Mouse (Mus musculus) gastrocnemius, postnatal 4 days (tissue): ENCODE results near the gene Pih1d1. TPM values are rescaled to one million over a fixed set of nuclear protein-coding genes. Genes with fewer than 3 reads are reported as not detected.

Experiments used
- DNase-seq, 2 experiments: peaks; one replicate each; pipeline ENCODE4 v3.0.0; 2021 to 2022; ENCODE audit warnings: low spot score in 2 of 2, mixed read lengths in 2 of 2
- microRNA-seq: library from miRNA; unstranded; fragments of <30 nt; microRNA quantifications from one replicate; pipeline ENCODE4 v1.2.0, GENCODE M21; 2021
- total RNA-seq, 2 experiments: library from RNA; stranded (reverse); gene quantifications; 2 replicates each; pipeline ENCODE4 v1.2.3; 2021

The Pih1d1 gene
- total RNA-seq, 2 experiments from 2014 or later, result 52.1 to 59.3 TPM

- peak in 1 of 2 experiments; percentile 71 for DNase-seq
These were observed 37.8 kb downstream of the Pih1d1 start for GRCm38 (mm10) chr7:45191803-45192363.

GRCm38 (mm10) chr7:45192585-45193310 lies 38.6 kb downstream of the Pih1d1 start:
- no peak for DNase-seq

DNA sequence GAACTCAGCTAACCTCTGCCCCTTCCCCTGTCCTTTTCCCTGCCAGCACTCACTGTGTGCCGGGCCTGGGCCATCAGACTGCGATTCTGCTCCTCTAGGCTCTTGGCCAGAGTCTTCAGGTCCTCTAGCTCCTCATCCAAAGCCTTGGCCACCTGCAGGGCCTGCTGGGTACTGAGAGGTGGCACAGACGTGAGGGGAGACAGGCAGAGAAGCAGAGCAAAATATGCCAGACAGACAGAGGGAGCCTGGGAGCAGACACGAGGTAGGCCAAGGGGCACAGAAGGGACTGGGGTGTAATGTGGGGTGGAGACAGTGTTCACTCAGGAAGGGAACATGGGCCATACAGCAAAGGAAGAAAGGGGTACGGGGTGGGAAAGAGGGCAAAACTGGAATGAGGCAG lies 39.3 kb downstream of the Pih1d1 start:
- no peak for DNase-seq

DNA sequence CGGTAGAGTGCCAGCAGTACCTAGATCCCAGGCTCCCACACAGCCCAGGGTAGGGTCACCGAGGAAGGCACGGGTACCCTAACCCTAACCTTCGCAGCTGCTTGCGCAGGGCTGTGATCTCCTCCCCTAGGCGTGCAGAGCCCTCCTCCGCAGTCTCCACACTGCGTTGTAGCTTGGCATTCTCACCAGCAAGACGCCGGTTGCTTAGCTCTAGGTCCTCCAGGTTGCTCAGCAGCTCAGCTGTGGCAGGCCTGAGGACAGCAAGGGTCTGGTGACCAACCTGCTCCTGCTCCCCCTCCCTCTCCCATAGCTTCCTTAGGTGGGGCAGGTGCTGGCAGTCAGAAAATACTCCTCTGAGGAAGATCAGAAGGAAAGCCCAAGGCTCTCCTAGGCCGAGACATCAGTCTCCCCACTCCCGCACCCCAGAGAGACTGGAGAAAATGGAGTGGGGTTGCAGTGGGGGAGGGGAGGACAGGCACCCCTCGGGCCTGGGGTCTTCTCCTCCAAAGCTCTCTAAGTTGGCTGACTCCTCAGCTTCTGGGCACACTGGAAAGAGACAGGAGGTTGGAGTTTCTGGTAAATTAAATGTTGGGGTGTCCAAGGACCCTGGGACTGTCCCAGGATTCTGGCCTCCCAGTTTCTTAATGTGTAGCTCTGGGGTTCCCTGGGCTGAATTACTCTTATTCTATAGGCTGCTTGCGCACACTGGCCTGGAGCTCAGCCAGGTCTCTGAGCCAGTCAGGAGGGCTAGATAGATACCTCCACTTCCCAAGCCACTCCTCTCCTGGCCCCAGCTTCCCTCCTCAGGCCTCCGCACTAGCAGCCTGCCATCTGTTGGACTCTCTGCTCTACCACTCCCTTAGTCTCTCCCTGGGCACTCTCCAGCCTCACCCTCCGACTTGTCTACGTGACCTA lies 40.0 kb downstream of the Pih1d1 start:
- no peak for DNase-seq

DNA sequence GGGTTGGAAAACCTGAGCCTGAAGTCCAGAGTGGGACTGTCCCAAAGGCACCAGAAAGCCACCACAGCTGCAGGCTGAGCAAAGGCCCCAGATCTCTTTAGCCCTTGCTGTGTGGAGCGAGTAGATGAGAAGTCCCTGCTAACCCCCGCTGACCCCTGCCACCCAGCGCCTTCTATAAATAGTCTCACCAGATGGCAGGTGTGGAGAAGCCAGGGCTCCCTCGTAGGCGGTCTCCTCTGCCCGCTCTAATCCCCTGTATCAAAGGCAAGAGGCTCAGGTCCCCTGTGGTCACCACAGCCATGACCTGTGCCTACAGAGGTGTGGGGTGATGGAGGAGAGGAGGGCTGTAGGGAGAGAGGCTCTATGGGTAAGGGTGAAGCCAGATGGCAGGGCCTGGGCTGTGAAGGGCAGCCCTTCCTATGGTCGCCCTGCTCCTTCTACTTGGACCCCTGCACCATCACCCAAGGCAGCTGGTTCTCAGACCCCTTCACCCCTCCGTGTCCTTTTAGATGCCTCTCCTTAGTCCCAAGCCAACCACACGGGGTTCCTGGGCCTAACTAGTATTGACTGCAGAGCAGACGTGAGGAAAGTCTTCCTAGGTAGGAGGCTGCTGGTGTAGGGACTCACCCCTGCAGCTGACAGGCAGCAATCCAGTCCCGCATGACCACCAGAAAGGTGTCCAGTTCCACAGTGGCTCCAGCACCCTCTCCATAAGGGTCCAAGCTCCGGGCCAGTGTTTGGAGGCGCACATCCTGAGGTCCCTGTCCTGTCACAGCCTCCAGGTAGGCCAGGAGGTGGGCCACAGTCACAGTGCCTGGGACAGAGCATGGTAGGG lies 41.5 kb downstream of the Pih1d1 start:
- no peak for DNase-seq

- DNase-seq, result no peak
These were observed 42.1 kb downstream of the Pih1d1 start for GRCm38 (mm10) chr7:45196176-45196535.

DNA sequence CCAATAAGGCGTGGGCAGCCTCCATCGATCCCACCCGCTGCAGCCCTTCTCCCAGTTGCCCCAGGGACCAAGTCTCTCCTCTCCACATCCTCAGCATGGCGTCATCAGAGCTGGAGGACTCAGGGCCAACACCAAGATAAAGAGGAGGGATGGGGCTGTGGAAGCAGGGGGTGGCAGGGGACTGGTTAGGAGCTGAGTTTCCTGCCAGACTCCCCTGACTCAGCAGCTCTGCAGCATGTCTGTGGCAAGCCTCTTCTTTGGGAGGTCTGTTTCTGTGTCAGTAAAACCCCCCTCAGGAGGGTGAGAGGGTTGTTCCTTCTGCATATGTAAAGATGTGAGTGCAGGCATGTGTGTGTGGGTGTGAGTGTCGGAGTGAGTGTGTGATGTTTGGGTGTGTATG lies 42.9 kb downstream of the Pih1d1 start:
- no peak for DNase-seq

DNA sequence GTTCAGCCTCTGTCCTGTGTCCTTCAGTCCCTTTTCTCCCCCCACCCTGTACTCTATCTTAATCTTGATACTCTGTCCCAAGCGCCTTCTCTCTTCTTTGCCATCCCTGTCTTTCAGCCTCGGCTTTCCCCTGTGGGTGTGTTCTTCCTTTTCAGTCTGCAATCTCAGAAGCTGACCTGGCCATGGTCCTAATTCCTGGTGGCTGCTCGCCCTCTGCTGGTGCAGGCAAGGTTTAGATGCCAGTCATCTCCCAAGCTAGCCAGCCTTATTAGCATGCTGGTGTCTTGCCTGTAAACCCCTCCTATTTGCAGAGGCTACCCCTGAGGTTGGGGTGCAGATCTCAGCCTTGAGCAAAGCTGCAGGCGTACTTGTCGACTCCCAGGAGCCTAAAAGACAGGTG lies 44.3 kb downstream of the Pih1d1 start:
- peak in 1 of 2 experiments; percentile 73 for DNase-seq

- DNase-seq, result no peak
These were observed 44.9 kb downstream of the Pih1d1 start for GRCm38 (mm10) chr7:45198961-45199360.

DNA sequence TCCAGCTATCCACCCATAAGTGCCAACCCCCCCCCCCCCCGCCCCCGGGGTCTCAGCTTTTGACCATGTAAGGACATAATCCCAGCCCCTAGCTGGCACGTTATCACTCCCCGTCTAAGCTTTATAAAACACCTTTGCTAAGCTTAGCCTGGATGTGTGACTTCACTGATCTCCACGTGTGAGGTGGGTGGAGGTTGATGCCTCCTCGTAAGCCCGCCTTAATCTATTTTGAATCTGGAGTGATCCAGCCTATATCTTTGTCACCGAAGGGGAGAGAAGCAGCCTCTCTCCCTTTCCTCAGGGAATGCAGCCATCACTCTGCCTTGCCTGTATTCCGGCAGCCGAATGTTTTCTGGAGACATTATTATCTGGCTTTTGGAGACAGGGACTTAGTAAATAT lies 48.6 kb downstream of the Pih1d1 start:
- no peak for DNase-seq

- peak; percentile 71 to 87 for DNase-seq
These were observed 50.5 kb downstream of the Pih1d1 start, which contains the start of gene Ccdc155 for GRCm38 (mm10) chr7:45204380-45205143. TSS of gene Ccdc155 (minus strand) at chr7:45204892.

- no peak for DNase-seq
These were observed 54.2 kb downstream of the Pih1d1 start for GRCm38 (mm10) chr7:45208260-45208659.

Small RNA genes within 50 kb of the gene (microRNA-seq; reads per million reads assigned to microRNA genes)
- gene Mir150 (85.5 reads per million, percentile 48 among the genes with 10 or more reads in this experiment), gene Mir5121 (11.4 reads per million, percentile 29 among the genes with 10 or more reads in this experiment), gene Mir7055 (not detected)

Other genes with a start within 250 kb of the Pih1d1 start
- 10 to 100 TPM; 84.8 to 88.9 TPM for gene Ap2a1, start 224.8 kb upstream of the Pih1d1 start, total RNA-seq
- not detected for gene Tsks, start 211.1 kb upstream of the Pih1d1 start, total RNA-seq
- gene Cpt1c, start 179.5 kb upstream of the Pih1d1 start, total RNA-seq, result 10 to 100 TPM; 10.3 to 10.8 TPM
- gene Prmt1, start 167.7 kb upstream of the Pih1d1 start, total RNA-seq, result 100 to 1,000 TPM; 318 to 331 TPM
- 10 to 100 TPM; 46.0 to 50.4 TPM for gene Irf3, start 156.7 kb upstream of the Pih1d1 start, total RNA-seq
- 10 to 100 TPM; 21.5 to 22.0 TPM for gene Bcl2l12, start 155.6 kb upstream of the Pih1d1 start, total RNA-seq
- gene Scaf1, start 137.9 kb upstream of the Pih1d1 start, total RNA-seq, result 10 to 100 TPM; 74.1 to 76.0 TPM
- gene Rras, start 136.3 kb upstream of the Pih1d1 start, total RNA-seq, result 100 to 1,000 TPM; 119 to 123 TPM
- gene Prr12, start 101.4 kb upstream of the Pih1d1 start, total RNA-seq, result 10 to 100 TPM; 63.9 to 65.2 TPM
- gene Nosip, start 91.9 kb upstream of the Pih1d1 start, total RNA-seq, result 10 to 100 TPM; 47.3 to 48.3 TPM
- 10 to 100 TPM; 11.7 to 12.3 TPM for gene Prrg2, start 91.6 kb upstream of the Pih1d1 start, total RNA-seq
- gene Rcn3, start 62.1 kb upstream of the Pih1d1 start, total RNA-seq, result 100 to 1,000 TPM; 172 to 192 TPM
- 10 to 100 TPM; 84.6 to 87.3 TPM for gene Fcgrt, start 50.5 kb upstream of the Pih1d1 start, total RNA-seq
- 1,000 to 10,000 TPM in 1 of 2 experiments, 100 to 1,000 TPM in 1; 985 to 1,047 TPM for gene Rps11, start 29.9 kb upstream of the Pih1d1 start, total RNA-seq
- gene Rpl13a, start 25.5 kb upstream of the Pih1d1 start, total RNA-seq, result 1,000 to 10,000 TPM; 1,483 to 1,628 TPM
- gene Gm45713, start 18.1 kb upstream of the Pih1d1 start, total RNA-seq, result under 1 TPM in 1 of 2 experiments, not detected in 1; 0.34 TPM
- 1 to 10 TPM; 2.4 to 5.1 TPM for gene Flt3l, start 17.9 kb upstream of the Pih1d1 start, total RNA-seq
- gene Aldh16a1, start 281 bp downstream of the Pih1d1 start, total RNA-seq, result 10 to 100 TPM; 34.8 to 51.6 TPM
- 1 to 10 TPM; 2.6 to 3.0 TPM for gene Slc17a7, start 9.6 kb downstream of the Pih1d1 start, total RNA-seq
- gene Gfy, start 25.3 kb downstream of the Pih1d1 start, total RNA-seq, result under 1 TPM; 0.34 to 0.42 TPM
- not detected for gene Pth2, start 26.7 kb downstream of the Pih1d1 start, total RNA-seq
- 1 to 10 TPM; 3.2 to 4.9 TPM for gene Ccdc155, start 50.6 kb downstream of the Pih1d1 start, total RNA-seq
- not detected for gene Dkkl1, start 57.8 kb downstream of the Pih1d1 start, total RNA-seq
- 10 to 100 TPM; 40.0 to 51.4 TPM for gene Tead2, start 61.5 kb downstream of the Pih1d1 start, total RNA-seq
- gene Cd37, start 84.8 kb downstream of the Pih1d1 start, total RNA-seq, result 1 to 10 TPM; 3.7 to 4.8 TPM
- not detected for gene Slc6a16, start 86.8 kb downstream of the Pih1d1 start, total RNA-seq
- gene Slc6a21, start 123.2 kb downstream of the Pih1d1 start, total RNA-seq, result not detected
- 10 to 100 TPM; 42.7 to 53.4 TPM for gene Trpm4, start 179.5 kb downstream of the Pih1d1 start, total RNA-seq
- gene Hrc, start 181.0 kb downstream of the Pih1d1 start, total RNA-seq, result 100 to 1,000 TPM; 523 to 551 TPM
- gene Ppfia3, start 212.7 kb downstream of the Pih1d1 start, total RNA-seq, result 1 to 10 TPM; 1.9 to 2.4 TPM
- 1 to 10 TPM in 1 of 2 experiments, under 1 TPM in 1; 0.86 to 1.1 TPM for gene Lin7b, start 216.3 kb downstream of the Pih1d1 start, total RNA-seq
- gene Snrnp70, start 241.4 kb downstream of the Pih1d1 start, total RNA-seq, result 100 to 1,000 TPM; 215 to 251 TPM